Mouse (Mus musculus) embryonic fibroblast, embryonic 13.5 days (primary cell): ENCODE measurements at regions not wholly inside any gene's neighbourhood (a gene's known extent, or its start where the extent isn't known, plus 50 kb on each side); places are given as distances from the start of the nearest gene placed in this dataset.

Experiments
- CTCF ChIP-seq: IDR thresholded peaks from 2 replicates; pipeline ENCODE4 v1.5.1; 2011; ENCODE audit warnings: mild to moderate bottlenecking, control low read depth, low read length, moderate library complexity, borderline replicate concordance; ENCODE audit not compliant: insufficient read depth
- POLR2A ChIP-seq: IDR thresholded peaks from 2 replicates; pipeline ENCODE4 v1.6.1; 2011; ENCODE audit warnings: low read depth, mild to moderate bottlenecking, control low read depth, low read length, moderate library complexity

GRCm38 (mm10) chr8:11990024-11990423, 149.8 kb downstream of the Tex29 start:
- TF ChIP-seq CTCF = no peak
- no peak for TF ChIP-seq POLR2A
